Mouse (Mus musculus) hindbrain, embryonic 13.5 days (tissue): ENCODE results near the gene 4933415A04Rik. TPM values are rescaled to one million over a fixed set of nuclear protein-coding genes. Genes with fewer than 3 reads are reported as not detected.
A peak's percentile ranks its signal among the peaks of the same experiment; 100 is the strongest.

ENCODE experiments used
- ATAC-seq: fragments of 200-750 bp; cut with Nextera tagmentation; 2 replicates; pipeline ENCODE4 v1.8.0; 2017; ENCODE audit warnings: moderate TSS enrichment; ENCODE audit not compliant: low FRiP score
- H3K27ac ChIP-seq: fragments of 300-500 bp; sonication (generic); 2 replicates; pipeline ENCODE4 v1.5.1; 2015; ENCODE audit warnings: inconsistent platforms, mild to moderate bottlenecking, moderate library complexity
- H3K27me3 ChIP-seq: fragments of 300-500 bp; sonication (generic); 2 replicates; pipeline ENCODE4 v1.6.1; 2015; ENCODE audit warnings: mild to moderate bottlenecking, inconsistent platforms
- H3K36me3 ChIP-seq: fragments of 300-500 bp; sonication (generic); 2 replicates; pipeline ENCODE4 v1.6.1; 2015; ENCODE audit warnings: mild to moderate bottlenecking, inconsistent platforms
- H3K4me1 ChIP-seq: fragments of 300-500 bp; sonication (generic); replicated peaks from 2 replicates; pipeline ENCODE4 v1.6.1; 2015; ENCODE audit warnings: inconsistent platforms
- H3K4me2 ChIP-seq: fragments of 300-500 bp; sonication (generic); 2 replicates; pipeline ENCODE4 v1.6.1; 2015; ENCODE audit warnings: inconsistent platforms, mild to moderate bottlenecking, moderate library complexity
- H3K4me3 ChIP-seq: fragments of 300-500 bp; sonication (generic); 2 replicates; pipeline ENCODE4 v1.5.1; 2015; ENCODE audit warnings: mild to moderate bottlenecking, inconsistent platforms
- H3K9ac ChIP-seq: fragments of 300-500 bp; sonication (generic); 2 replicates; pipeline ENCODE4 v1.6.1; 2015; ENCODE audit warnings: mild to moderate bottlenecking, inconsistent platforms
- H3K9me3 ChIP-seq: fragments of 300-500 bp; sonication (generic); 2 replicates; pipeline ENCODE4 v1.6.1; 2016; ENCODE audit warnings: inconsistent platforms
- WGBS: fragments of 180-500 bp; shearing (Covaris S2); methylation state at CpG from one replicate; pipeline ENCODE4 v1.1.7; 2015; 5-methylcytosine and 5-hydroxymethylcytosine counted together
- polyA plus RNA-seq: library from polyadenylated mRNA; unstranded; fragments of >200 nt; fragmentation: Nextera tagmentation; extraction: Ambion mirVana; gene quantifications from 2 replicates; pipeline ENCODE4 v1.2.1, GENCODE M21; 2015

4933415A04Rik gene
- polyA plus RNA-seq = 6.1 and 7.2 TPM in 2 replicates

- H3K4me1 ChIP-seq = peaks cover 8% of the 10 kb centered on the region
- H3K9me3 ChIP-seq = no peaks in the 10 kb centered on the region
- ATAC-seq = no peak
- H3K4me2 ChIP-seq = no peak within 1 kb of the TSS
- H3K4me3 ChIP-seq = no peak within 1 kb of the TSS
- no peak within 1 kb of the TSS for H3K27ac ChIP-seq
- no peak within 1 kb of the TSS for H3K9ac ChIP-seq
- H3K27me3 ChIP-seq = no peaks in the 10 kb centered on the region
- peaks cover 37% of the 10 kb centered on the region for H3K36me3 ChIP-seq
- 75% methylated on average over 7 of the region's 7 CpGs for WGBS
These were observed at the start of gene 4933415A04Rik for GRCm38 (mm10) chr11:43586324-43587090. 4933415A04Rik (plus strand) TSS chr11:43587040.

DNA sequence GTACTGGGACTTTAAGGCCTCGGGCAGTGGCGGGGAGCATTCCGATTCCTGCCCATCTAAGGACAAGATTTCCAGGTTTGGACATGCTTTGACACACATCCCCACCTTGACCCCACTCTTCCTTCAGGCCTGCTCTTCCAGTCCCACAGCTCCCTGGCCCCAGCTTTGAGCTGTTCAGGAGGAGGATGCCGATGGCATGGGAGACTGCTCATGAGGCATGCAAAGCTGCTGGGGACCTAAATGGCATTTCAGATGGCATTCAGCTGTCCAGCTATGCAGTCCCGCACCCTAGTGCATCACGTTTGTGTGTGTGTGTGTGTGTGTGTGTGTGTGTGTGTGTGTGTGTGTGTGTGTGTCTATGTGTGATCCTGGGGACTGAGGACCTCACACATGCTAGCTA, 49.8 kb upstream of the 4933415A04Rik start:
- H3K27ac ChIP-seq = no peak overlapping the region
- H3K4me1 ChIP-seq = peaks cover 26% of the 10 kb centered on the region
- WGBS = 79% methylated on average over 6 of the region's 6 CpGs

GRCm38 (mm10) chr11:43539863-43540262, 47.0 kb upstream of the 4933415A04Rik start:
- peaks cover 22% of the 10 kb centered on the region for H3K4me1 ChIP-seq
- H3K27ac ChIP-seq = peak overlapping the region; percentile 78
- H3K4me3 ChIP-seq = no peak overlapping the region
- peak; percentile 57 for ATAC-seq
- H3K9me3 ChIP-seq = no peaks in the 10 kb centered on the region
- H3K27me3 ChIP-seq = no peaks in the 10 kb centered on the region
- 0 out of 2 replicates have a peak overlapping the region, but pooled peaks have one; percentile 21 for H3K9ac ChIP-seq
- 17% methylated on average over 6 of the region's 6 CpGs for WGBS
- H3K36me3 ChIP-seq = peaks cover 21% of the 10 kb centered on the region; the same call in 1 of the 2 replicates
- H3K4me2 ChIP-seq = peak overlapping the region; percentile 27; the same call in 1 of the 2 replicates

More for the DNA sequence above, 49.8 kb upstream of the 4933415A04Rik start:
- Histone ChIP-seq H3K9ac (no peak overlapping the region), H3K36me3 (peaks cover 28% of the 10 kb centered on the region; the same call in 1 of the 2 replicates), H3K4me2 (no peak overlapping the region), H3K27me3 (no peaks in the 10 kb centered on the region), H3K4me3 (no peak overlapping the region), H3K9me3 (no peaks in the 10 kb centered on the region)
- ATAC-seq = no peak

DNA sequence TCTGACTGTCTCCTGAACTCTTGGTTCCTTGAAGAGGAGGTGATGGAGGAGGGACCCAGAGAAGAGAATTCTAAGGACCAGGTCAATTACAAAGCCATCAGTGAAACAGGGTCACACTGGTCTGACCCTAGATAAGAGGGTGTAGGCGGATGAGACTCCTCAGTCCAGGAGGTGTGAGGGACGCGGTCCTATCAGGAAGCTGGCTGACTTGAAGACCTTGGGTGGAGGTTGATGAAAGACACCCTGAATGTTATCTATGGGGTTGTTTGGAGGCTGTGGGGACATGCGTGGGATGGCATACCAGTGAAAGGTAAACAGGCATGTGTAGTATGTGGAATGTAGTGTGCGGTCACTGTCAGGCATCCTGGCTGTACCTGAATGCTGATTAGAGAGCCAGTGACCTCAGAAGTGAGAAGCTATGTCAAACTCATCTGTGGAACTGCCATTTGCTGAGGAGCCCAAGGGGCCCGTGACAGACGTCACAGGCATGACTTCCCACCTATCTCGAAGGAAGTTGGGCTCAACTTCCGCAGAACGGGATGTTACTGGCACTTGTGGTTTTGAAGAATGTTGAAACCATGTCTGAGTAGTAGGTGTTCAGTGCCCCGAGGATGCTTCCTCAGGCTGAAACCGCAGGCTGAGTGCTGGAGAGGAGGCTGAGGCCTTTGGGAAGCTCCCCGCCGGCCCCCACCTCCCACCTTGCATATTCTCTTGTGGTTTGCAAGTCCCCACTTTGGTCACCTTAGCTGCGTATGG, 43.0 kb upstream of the 4933415A04Rik start:
- peaks cover 41% of the 10 kb centered on the region for H3K4me1 ChIP-seq
- H3K36me3 ChIP-seq = 0 out of 2 replicates have a peak, but pooled peaks cover 3% of the 10 kb centered on the region
- H3K4me3 ChIP-seq = no peak overlapping the region
- no peak overlapping the region for H3K27ac ChIP-seq
- ATAC-seq = no peak
- WGBS = 93% methylated on average over 15 of the region's 15 CpGs
- no peak overlapping the region for H3K4me2 ChIP-seq
- no peaks in the 10 kb centered on the region for H3K9me3 ChIP-seq
- no peaks in the 10 kb centered on the region for H3K27me3 ChIP-seq
- no peak overlapping the region for H3K9ac ChIP-seq

GRCm38 (mm10) chr11:43544819-43545218, 42.0 kb upstream of the 4933415A04Rik start:
- no peak overlapping the region for H3K4me2 ChIP-seq
- ATAC-seq = no peak
- peaks cover 41% of the 10 kb centered on the region for H3K4me1 ChIP-seq
- no peak overlapping the region for H3K9ac ChIP-seq
- no peak overlapping the region for H3K4me3 ChIP-seq
- no peaks in the 10 kb centered on the region for H3K9me3 ChIP-seq
- no peak overlapping the region for H3K27ac ChIP-seq
- no peaks in the 10 kb centered on the region for H3K27me3 ChIP-seq
- 0 out of 2 replicates have a peak, but pooled peaks cover 3% of the 10 kb centered on the region for H3K36me3 ChIP-seq
- WGBS = 91% methylated on average over 7 of the region's 7 CpGs

GRCm38 (mm10) chr11:43545873-43546475, 40.9 kb upstream of the 4933415A04Rik start:
- no peak for ATAC-seq
- H3K4me2 ChIP-seq = no peak overlapping the region
- H3K27ac ChIP-seq = no peak overlapping the region
- no peaks in the 10 kb centered on the region for H3K9me3 ChIP-seq
- 0 out of 2 replicates have a peak, but pooled peaks cover 3% of the 10 kb centered on the region for H3K36me3 ChIP-seq
- WGBS = 54% methylated on average over 16 of the region's 16 CpGs
- H3K27me3 ChIP-seq = no peaks in the 10 kb centered on the region
- peaks cover 39% of the 10 kb centered on the region for H3K4me1 ChIP-seq
- no peak overlapping the region for H3K4me3 ChIP-seq
- H3K9ac ChIP-seq = no peak overlapping the region

GRCm38 (mm10) chr11:43546678-43547077, 40.2 kb upstream of the 4933415A04Rik start:
- Histone ChIP-seq H3K4me2 (no peak overlapping the region), H3K36me3 (0 out of 2 replicates have a peak, but pooled peaks cover 3% of the 10 kb centered on the region), H3K27ac (no peak overlapping the region), H3K9ac (no peak overlapping the region), H3K27me3 (no peaks in the 10 kb centered on the region), H3K4me3 (no peak overlapping the region), H3K4me1 (peaks cover 39% of the 10 kb centered on the region), H3K9me3 (no peaks in the 10 kb centered on the region)
- no peak for ATAC-seq
- 49% methylated on average over 4 of the region's 4 CpGs for WGBS

- H3K4me3 ChIP-seq = no peak overlapping the region
- H3K9ac ChIP-seq = peak overlapping the region; percentile 60
- H3K27ac ChIP-seq = peak overlapping the region; percentile 75
- H3K4me2 ChIP-seq = no peak overlapping the region
- 27% methylated on average over 7 of the region's 7 CpGs for WGBS
- peak; percentile 65 for ATAC-seq
- H3K27me3 ChIP-seq = no peaks in the 10 kb centered on the region
- H3K36me3 ChIP-seq = 0 out of 2 replicates have a peak, but pooled peaks cover 3% of the 10 kb centered on the region
- peaks cover 39% of the 10 kb centered on the region for H3K4me1 ChIP-seq
- no peaks in the 10 kb centered on the region for H3K9me3 ChIP-seq
These were observed 38.7 kb upstream of the 4933415A04Rik start for GRCm38 (mm10) chr11:43548148-43548547.

GRCm38 (mm10) chr11:43548657-43549435, 38.0 kb upstream of the 4933415A04Rik start:
- H3K27me3 ChIP-seq = no peaks in the 10 kb centered on the region
- ATAC-seq = 0 out of 2 replicates have a peak, but pooled peaks have one; percentile 9
- H3K9ac ChIP-seq = peak overlapping the region; percentile 60; the same call in 1 of the 2 replicates
- peak overlapping the region; percentile 75 for H3K27ac ChIP-seq
- H3K4me1 ChIP-seq = peaks cover 39% of the 10 kb centered on the region
- 79% methylated on average over 12 of the region's 12 CpGs for WGBS
- no peak overlapping the region for H3K4me3 ChIP-seq
- no peak overlapping the region for H3K4me2 ChIP-seq
- no peaks in the 10 kb centered on the region for H3K9me3 ChIP-seq
- H3K36me3 ChIP-seq = no peaks in the 10 kb centered on the region

GRCm38 (mm10) chr11:43549701-43550100, 37.1 kb upstream of the 4933415A04Rik start:
- H3K9ac ChIP-seq = no peak overlapping the region
- ATAC-seq = no peak

DNA sequence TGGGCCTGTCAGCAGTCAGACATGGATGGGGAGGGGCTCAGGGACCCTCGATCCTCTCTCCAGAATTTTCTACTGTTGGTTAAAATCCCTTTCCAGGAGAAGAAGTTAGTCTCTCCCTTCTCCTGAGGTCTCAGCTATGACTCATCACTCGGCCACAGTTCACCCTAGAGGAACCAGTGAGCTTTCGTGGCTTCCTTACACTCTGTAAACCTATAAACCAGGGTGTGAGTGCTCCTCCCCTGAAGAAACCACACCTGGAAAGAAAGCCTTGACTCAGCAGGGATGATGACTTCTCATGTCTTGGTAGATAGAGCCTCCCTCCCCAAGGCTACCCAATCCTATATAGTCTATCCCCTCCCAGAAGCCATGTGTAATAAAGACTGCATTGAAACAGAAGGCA, 35.1 kb upstream of the 4933415A04Rik start:
- no peak overlapping the region for H3K4me2 ChIP-seq
- peaks cover 28% of the 10 kb centered on the region for H3K4me1 ChIP-seq
- H3K4me3 ChIP-seq = no peak overlapping the region
- 86% methylated on average over 3 of the region's 3 CpGs for WGBS
- H3K27ac ChIP-seq = no peak overlapping the region
- ATAC-seq = no peak
- no peaks in the 10 kb centered on the region for H3K27me3 ChIP-seq
- H3K36me3 ChIP-seq = peaks cover 4% of the 10 kb centered on the region
- no peak overlapping the region for H3K9ac ChIP-seq
- no peaks in the 10 kb centered on the region for H3K9me3 ChIP-seq

More at GRCm38 (mm10) chr11:43549701-43550100, 37.1 kb upstream of the 4933415A04Rik start:
- WGBS = 53% methylated on average over 11 of the region's 11 CpGs
- H3K4me3 ChIP-seq = no peak overlapping the region
- no peak overlapping the region for H3K27ac ChIP-seq
- no peaks in the 10 kb centered on the region for H3K36me3 ChIP-seq
- H3K4me1 ChIP-seq = peaks cover 39% of the 10 kb centered on the region
- H3K4me2 ChIP-seq = no peak overlapping the region
- H3K27me3 ChIP-seq = no peaks in the 10 kb centered on the region
- H3K9me3 ChIP-seq = no peaks in the 10 kb centered on the region
